Mouse (Mus musculus): Measurements from ENCODE around the gene Coq2. TPM values are rescaled to one million over a fixed set of nuclear protein-coding genes. Genes with fewer than 3 reads are reported as not detected.

The Coq2 gene
- 42.3 and 87.3 TPM in 2 replicates for polyA plus RNA-seq (2012; ENCODE audit: low replicate concordance)

GRCm38 (mm10) chr5:100674711-100675376 is at the start of gene Coq2:
Gene Coq2, minus strand, starts transcription at chr5:100675140.

DNA sequence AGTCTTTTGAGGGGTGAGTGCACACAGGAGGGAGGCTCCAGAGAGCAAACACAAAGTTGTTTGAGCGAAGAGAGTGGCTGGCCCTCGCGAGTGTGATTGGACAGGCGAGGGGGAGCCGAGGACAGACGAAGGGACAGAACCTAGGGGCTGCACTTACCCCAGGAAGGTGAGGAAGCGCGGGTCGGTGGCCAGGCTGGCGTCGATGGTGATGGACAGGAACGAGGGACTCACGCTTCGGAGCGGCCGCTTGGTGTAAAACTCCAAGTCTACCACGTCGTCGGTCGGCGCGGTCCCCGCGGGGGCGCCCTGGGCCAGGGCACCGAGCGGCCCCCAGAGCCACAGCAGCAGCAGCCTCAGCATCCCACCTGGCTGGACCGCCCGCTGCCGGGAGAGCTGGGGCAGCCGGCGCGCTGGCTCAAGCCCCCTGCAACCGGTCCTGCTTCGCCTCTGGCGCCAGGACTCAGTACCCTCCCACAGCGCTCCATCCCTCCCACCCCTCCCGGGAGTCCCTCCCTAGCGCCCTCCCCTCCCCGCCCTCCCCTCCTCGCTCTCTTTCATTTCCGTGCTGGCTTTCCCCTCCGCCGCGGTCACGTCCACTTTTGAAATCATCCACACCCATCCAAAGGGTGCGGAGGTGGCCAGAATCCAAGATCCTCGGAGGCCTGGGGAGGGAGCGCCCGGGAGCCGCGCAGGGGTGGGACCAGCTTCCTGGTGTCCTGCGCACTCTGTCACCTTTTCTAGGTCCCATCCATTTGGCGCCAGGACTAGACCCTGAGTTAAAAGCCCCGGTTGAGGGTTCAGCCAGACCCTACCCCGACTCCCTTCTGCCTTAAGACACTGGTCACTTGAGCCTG is 44.5 kb upstream of the Coq2 start, which contains the start of gene Hpse:
Hpse (minus strand) TSS at position 482 of the 854 bp plus-strand sequence.

Other genes starting within 250 kb of the Coq2 start
- 2.6 TPM in 2 replicates for gene Lin54, start 174.5 kb downstream of the Coq2 start, polyA plus RNA-seq (2012; ENCODE audit: low replicate concordance)
- 2.9 and 15.6 TPM in 2 replicates for gene Cops4, start 156.8 kb downstream of the Coq2 start, polyA plus RNA-seq (2012; ENCODE audit: low replicate concordance)
- gene Plac8, start 102.9 kb downstream of the Coq2 start, polyA plus RNA-seq (2012; ENCODE audit: low replicate concordance): 17.3 and 21.0 TPM in 2 replicates
- 13.8 and 54.5 TPM in 2 replicates for gene Hpse, start 44.6 kb upstream of the Coq2 start, polyA plus RNA-seq (2012; ENCODE audit: low replicate concordance)
- 12.8 and 22.5 TPM in 2 replicates for gene Helq, start 123.5 kb upstream of the Coq2 start, polyA plus RNA-seq (2012; ENCODE audit: low replicate concordance)
- 1.5 and 9.7 TPM in 2 replicates for gene Mrps18c, start 123.5 kb upstream of the Coq2 start, polyA plus RNA-seq (2012; ENCODE audit: low replicate concordance)
- 4.3 and 9.1 TPM in 2 replicates for gene Abraxas1, start 145.8 kb upstream of the Coq2 start, polyA plus RNA-seq (2012; ENCODE audit: low replicate concordance)
- 1.0 and 2.7 TPM in 2 replicates for gene Gpat3, start 170.6 kb upstream of the Coq2 start, polyA plus RNA-seq (2012; ENCODE audit: low replicate concordance)